Mouse (Mus musculus) brain, embryonic 14.5 days (tissue): ENCODE data around the gene Hdac7.

Experiments
- CTCF ChIP-seq: fragments of 200-500 bp; IDR thresholded peaks from 2 replicates; pipeline ENCODE4 v1.5.1; 2012; ENCODE audit warnings: inconsistent platforms, mild to moderate bottlenecking, moderate library complexity, borderline replicate concordance; ENCODE audit not compliant: insufficient read depth, insufficient read length; ENCODE audit errors: extremely low read depth
- POLR2A ChIP-seq: fragments of 200-500 bp; IDR thresholded peaks from 2 replicates; pipeline ENCODE4 v1.6.1; 2012; ENCODE audit warnings: mild to moderate bottlenecking, inconsistent platforms, borderline replicate concordance; ENCODE audit not compliant: poor library complexity, insufficient read depth, insufficient read length, severe bottlenecking; ENCODE audit errors: extremely low read depth

DNA sequence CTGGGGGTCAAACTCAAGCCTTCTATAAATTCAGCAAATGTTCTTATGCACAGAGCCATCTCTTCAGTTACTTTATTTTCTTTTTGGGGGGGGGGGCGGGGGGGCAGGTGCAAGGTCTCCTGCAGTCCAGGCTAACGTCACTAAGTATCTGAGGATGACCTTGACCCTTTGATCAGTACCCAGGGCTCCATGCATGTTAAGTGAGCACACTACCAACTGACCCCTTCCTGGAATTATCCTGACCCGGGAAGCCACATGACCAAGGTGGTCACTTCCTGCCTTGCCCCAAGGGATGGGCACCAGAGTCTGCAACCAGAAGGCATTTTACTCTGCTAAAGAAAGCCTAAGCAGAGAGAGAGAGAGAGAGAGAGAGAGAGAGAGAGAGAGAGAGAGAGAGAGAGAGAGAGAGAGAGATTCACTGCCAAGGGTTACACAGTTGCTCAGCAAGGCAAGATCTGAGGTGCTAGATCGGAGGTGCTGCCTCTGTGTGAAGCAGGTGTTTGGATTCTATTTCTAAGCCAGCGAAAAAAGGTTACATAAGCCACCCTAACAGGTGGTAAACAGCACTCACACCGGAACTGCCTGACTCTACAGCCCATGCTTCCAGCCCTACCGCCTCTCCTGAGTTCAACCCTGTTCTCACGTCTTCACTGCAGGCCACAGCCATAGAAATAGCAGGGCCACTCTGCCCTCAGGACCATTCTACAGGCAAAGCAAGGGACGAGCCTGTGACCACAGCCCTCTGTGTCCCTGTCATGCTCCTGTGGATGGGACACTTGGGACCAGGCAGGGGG is 80.8 kb downstream of the Hdac7 start:
- TF ChIP-seq POLR2A (no peak), CTCF (no peak)
